Mouse (Mus musculus) left cerebral cortex, adult 18-20 months (tissue): ENCODE results near the gene A2ml1. TPM values are rescaled to one million over a fixed set of nuclear protein-coding genes. Genes with fewer than 3 reads are reported as not detected.

Source experiments
- DNase-seq, 2 experiments: peaks; one replicate each; pipeline ENCODE4 v3.0.0; 2021 to 2022; ENCODE audit warnings: low spot score in 2 of 2, mixed read lengths in 1 of 2
- total RNA-seq, 2 experiments: library from RNA; stranded (reverse); gene quantifications; 2 replicates each; pipeline ENCODE4 v1.2.3; 2021

A2ml1 gene
- total RNA-seq, 2 experiments from 2014 or later: 10.3 to 11.6 TPM

DNA sequence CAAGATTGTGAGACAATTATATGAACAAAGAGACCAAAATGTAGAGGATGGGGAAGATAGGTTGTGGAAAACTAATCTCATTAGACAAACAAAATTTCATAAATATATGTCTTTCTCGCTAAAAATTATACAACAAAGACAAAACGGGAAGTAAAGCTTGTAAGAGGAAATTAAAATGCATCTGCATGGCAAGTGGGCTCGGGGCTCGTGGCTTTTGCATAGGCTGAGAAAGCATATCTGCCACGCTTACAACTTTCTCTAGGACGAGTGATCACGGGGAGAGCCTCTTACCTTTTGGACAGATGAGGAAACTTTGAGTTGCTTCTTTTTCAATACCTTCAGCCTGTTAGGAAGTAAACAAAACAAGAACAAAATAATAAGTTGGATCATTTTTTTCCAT lies 27.4 kb downstream of the A2ml1 start:
- DNase-seq: no peak

- no peak for DNase-seq
These were observed 31.6 kb downstream of the A2ml1 start for GRCm38 (mm10) chr6:128549463-128550452.

DNA sequence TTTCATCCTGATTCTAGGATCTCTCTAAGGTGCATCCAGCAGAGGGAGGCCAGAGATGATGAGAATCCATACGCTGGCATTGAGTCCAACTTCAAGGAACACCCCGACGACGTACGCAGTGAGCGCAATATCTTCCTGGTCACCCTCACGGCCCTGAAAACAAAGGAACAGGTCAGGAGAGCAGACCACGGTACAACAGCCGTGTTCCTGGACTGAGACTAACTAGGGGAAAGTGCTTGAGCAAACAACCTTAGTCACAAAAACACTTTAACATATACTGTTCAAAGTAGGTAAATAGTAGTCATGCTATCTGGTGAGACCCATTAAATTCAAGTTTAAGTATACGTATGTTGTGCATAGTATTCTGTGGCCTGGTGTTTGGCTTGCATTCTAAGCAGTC lies 32.9 kb downstream of the A2ml1 start:
- no peak for DNase-seq

DNA sequence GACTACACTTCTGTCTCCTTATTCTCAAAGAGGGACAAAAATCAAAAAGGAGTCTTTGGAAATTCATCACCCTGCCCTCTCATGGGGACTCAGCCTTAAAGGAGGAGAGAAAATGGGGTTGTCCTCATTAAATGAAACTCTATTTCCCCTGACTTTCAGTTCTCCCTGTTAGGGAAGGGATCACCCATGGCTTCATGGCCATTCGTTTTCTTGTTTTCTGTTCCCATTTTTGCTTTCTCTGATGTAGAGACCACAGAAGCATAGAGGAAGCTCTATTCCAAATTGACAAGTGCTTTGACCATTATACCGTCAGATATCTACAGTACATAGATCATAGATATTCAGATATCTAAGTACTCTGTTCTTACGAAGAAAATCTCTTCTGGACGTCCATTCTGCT lies 36.0 kb downstream of the A2ml1 start:
- no peak for DNase-seq

GRCm38 (mm10) chr6:128543226-128543625 lies 38.2 kb downstream of the A2ml1 start:
- DNase-seq: peak; percentile 13 to 35

- no peak for DNase-seq
These were observed 46.2 kb downstream of the A2ml1 start for GRCm38 (mm10) chr6:128535250-128535649.

DNA sequence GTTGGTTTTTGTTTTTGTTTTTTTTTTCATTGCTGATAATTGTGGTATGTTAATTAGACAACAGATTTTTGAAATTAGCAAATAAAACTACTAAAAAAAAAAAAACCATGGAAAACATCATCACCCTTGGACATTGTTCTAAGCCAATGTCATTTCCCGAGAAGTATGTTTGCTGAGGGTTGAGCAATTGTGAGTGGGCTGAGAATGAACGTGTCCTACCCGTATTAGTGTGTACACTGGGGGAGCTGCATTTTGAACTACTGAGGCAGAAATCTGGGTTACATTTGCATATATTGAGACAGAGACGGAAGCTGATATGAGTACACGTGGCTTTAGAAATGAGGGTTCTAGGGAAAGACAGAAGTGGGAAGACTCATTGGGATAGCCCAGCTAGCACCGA lies 48.1 kb downstream of the A2ml1 start:
- DNase-seq: no peak

- no peak for DNase-seq
These were observed 48.7 kb downstream of the A2ml1 start for GRCm38 (mm10) chr6:128532701-128533100.

GRCm38 (mm10) chr6:128528491-128528890 lies 52.9 kb downstream of the A2ml1 start:
- no peak for DNase-seq

- DNase-seq: no peak
These were observed 54.3 kb downstream of the A2ml1 start for GRCm38 (mm10) chr6:128527110-128527509.

- DNase-seq: no peak
These were observed 54.8 kb downstream of the A2ml1 start, which contains the start of gene Pzp for GRCm38 (mm10) chr6:128526601-128527000. TSS of gene Pzp (minus strand) at chr6:128526720.

GRCm38 (mm10) chr6:128525801-128526200 lies 55.6 kb downstream of the A2ml1 start:
- no peak for DNase-seq

DNA sequence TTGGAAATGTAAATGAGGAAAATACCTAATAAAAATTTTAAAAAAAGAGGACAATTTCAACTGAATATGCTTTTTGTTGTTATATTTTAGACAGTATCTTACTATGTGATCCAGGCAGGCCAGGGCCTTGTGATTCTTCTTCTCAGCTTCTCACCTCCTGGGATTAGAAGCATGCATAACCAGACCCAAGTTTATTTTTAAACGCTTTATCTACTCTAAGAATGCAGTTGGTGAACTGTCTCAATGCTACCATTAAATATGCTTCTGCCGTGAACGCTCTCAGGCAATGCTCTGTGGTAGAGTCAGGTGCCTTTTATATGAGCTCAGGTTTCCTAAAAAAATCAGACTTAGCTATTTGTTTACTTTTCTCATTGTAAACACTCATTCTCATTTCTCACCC lies 58.0 kb downstream of the A2ml1 start:
- no peak for DNase-seq

GRCm38 (mm10) chr6:128519159-128519558 lies 62.2 kb downstream of the A2ml1 start:
- no peak for DNase-seq

- DNase-seq: no peak
These were observed 75.7 kb downstream of the A2ml1 start for GRCm38 (mm10) chr6:128505676-128506236.

GRCm38 (mm10) chr6:128504743-128505142 lies 76.7 kb downstream of the A2ml1 start:
- DNase-seq: no peak

DNA sequence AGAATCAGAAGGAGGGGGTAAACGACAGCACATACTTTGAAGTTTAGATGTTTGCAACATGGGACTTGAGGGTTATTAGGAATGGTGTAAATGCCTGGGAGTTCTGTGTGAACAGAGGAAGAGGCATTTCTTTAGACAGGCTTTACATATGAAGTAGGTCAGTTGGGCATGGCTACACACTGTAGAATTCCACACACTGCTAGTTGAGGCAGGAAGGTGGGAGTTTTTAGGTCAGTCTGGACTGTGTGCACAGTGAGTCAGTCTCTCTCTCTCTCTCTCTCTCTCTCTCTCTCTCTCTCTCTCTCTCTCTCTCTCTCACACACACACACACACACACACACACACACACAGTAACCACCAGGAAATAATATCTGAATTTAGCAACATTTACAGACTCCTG lies 86.1 kb downstream of the A2ml1 start:
- DNase-seq: no peak

DNA sequence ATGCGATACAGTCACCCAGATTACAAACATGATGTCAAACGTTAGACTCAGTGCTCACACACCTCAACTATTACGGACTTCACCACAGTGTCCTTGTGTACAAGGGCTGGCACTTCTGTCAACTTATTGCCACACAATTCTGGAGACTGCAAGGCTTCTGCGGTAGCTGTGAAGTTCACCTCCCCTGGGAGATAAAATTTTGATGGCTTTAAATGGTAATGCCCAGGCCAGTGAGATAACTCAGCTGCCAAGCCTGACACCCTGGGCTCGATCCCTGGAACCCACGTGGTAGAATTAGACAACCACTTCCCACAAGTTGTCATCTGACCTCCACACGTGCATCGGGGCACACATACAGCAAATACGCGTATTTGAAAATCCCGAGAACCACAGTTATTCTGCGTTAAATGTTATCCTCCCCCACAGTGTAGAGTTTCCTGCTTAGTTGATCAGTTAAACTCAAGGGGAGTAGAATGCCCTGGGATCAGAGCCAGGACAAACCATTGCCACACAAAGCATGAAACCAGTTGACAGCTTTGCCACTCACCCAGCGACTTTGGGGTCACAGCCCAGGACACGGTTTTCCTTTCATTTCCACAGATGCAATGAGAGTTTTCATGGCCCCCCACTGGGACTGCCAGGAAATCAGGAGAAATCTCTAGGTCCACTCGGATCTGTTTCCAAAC lies 86.6 kb downstream of the A2ml1 start:
- no peak for DNase-seq

DNA sequence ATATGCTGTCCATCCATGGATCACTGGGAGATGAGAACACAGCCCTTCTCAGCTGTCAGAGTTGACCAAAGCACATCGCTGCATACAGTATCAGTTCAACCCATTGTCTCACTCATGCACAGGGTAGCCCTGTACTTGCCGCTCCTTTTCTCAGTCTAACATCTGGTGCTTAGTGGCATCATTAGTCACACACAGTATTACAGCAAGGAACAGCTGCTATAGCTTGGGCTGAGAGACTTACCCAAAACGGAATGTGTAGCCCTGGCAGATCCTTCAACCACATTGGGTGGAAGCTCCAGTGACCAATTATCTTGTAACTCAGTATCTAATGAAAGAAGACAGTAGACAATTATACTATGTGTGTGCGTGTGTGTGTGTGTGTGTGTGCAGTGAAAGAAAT lies 89.5 kb downstream of the A2ml1 start:
- no peak for DNase-seq

DNA sequence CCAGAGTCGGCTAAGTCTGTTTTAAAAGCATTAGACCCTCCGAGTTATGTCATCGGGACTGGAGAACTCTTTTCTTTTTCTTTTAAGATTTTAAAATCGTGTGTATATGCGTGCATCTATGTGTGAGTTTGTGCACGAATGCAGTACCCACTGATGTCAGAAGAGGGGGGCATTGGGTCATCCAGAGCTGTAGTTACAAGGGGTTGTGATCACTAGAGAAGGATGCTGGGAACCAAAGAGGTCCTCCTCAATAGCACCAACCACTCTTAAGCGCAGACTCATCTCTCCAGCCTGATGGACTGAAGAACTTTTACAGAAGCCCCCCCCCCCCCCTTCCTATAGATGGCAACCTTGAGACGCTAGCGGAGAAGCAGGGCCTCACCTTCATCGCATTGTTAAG lies 91.3 kb downstream of the A2ml1 start:
- DNase-seq: no peak
